Mouse (Mus musculus) heart, postnatal 0 days (tissue): ENCODE results near the gene Tppp3.

Experiments used
- CTCF ChIP-seq: IDR thresholded peaks from 2 replicates; pipeline ENCODE4 v1.5.1; 2016; ENCODE audit warnings: antibody characterized with exemption, control low read depth, low read depth
- EP300 ChIP-seq: IDR thresholded peaks from 2 replicates; pipeline ENCODE4 v1.6.1; 2016; ENCODE audit warnings: antibody characterized with exemption, low read depth

DNA sequence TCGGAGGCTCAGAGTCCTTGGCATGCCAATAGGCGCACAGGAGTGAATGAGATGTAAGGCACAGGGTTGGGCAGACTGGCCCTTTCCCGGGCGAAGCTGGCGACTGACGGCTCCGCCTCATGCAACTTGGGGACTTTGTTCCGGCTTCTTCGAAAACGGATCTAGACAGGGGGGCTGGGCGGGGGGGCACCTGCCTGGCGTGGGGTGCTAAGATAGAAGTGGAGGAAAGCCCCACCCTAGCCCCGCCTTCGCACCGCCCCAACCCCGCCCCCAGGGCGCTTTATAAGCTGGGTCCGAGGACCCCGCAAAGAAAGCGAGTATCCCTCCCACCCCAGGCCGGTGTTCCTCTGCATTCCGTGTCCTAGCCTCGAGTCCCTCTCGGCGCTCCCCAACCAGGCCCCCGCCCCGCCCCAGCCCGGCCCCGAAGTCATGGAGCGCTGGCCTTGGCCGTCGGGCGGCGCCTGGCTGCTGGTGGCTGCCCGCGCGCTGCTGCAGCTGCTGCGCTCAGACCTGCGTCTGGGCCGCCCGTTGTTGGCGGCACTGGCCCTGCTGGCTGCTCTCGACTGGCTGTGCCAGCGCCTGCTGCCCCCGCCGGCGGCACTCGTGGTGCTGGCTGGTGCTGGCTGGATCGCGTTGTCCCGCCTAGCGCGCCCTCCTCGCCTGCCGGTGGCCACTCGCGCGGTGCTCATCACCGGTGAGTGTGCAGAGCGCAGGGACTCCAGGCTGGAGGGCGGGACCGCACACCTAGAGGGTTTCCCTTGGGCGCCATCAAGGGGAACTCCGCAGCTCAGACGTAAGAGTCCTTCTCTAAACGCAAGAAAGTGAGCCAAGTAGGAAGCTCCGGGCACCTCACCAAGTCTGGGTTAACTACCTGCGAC lies 47.3 kb upstream of the Tppp3 start, which contains the start of gene Hsd11b2:
- no peak for TF ChIP-seq CTCF
- no peak for TF ChIP-seq EP300
